Mouse (Mus musculus) adrenal gland (tissue): ENCODE data around the gene Runx2.

Experiments
- intact Hi-C: fragments of 180-260 bp; cut with DNase I; formaldehyde crosslinking; loops from one replicate; pipeline ENCODE4 v1.15.1; 2025

Gene Runx2

GRCm38 (mm10) chr17:44669985-44670384, 144.6 kb downstream of the Runx2 start:
- intact Hi-C loops, result no loop called here

GRCm38 (mm10) chr17:44667346-44667745, 147.3 kb downstream of the Runx2 start:
- intact Hi-C loops, result no loop called here

GRCm38 (mm10) chr17:44663872-44664271, 150.7 kb downstream of the Runx2 start:
- intact Hi-C loops, result no loop called here

- intact Hi-C loops, result no loop called here
Observed at GRCm38 (mm10) chr17:44663208-44663607, 151.4 kb downstream of the Runx2 start.

GRCm38 (mm10) chr17:44662080-44662706, 152.4 kb downstream of the Runx2 start:
- intact Hi-C loops, result no loop called here

GRCm38 (mm10) chr17:44660121-44660806, 154.3 kb downstream of the Runx2 start:
- intact Hi-C loops, result no loop called here

GRCm38 (mm10) chr17:44654503-44654902, 160.1 kb downstream of the Runx2 start:
- intact Hi-C loops, result no loop called here

- intact Hi-C loops, result no loop called here
Observed at GRCm38 (mm10) chr17:44653081-44653480, 161.5 kb downstream of the Runx2 start.

- intact Hi-C loops, result no loop called here
Observed at GRCm38 (mm10) chr17:44652054-44652453, 162.5 kb downstream of the Runx2 start.

GRCm38 (mm10) chr17:44651613-44652012, 163.0 kb downstream of the Runx2 start:
- intact Hi-C loops, result no loop called here

GRCm38 (mm10) chr17:44650431-44650830, 164.2 kb downstream of the Runx2 start:
- intact Hi-C loops, result no loop called here

GRCm38 (mm10) chr17:44649056-44649455, 165.5 kb downstream of the Runx2 start:
- intact Hi-C loops, result loop anchor here (10.0 kb wide), 1 partner anchor 86 kb away; no protein-coding TSS in a partner anchor

- intact Hi-C loops, result loop anchor here (10.0 kb wide), 1 partner anchor 87 kb away; no protein-coding TSS in a partner anchor
Observed at GRCm38 (mm10) chr17:44647916-44648315, 166.7 kb downstream of the Runx2 start.

GRCm38 (mm10) chr17:44645146-44645545, 169.5 kb downstream of the Runx2 start:
- intact Hi-C loops, result loop anchor here (10.0 kb wide), 1 partner anchor 90 kb away; no protein-coding TSS in a partner anchor

GRCm38 (mm10) chr17:44643260-44643659, 171.3 kb downstream of the Runx2 start:
- intact Hi-C loops, result loop anchor here (10.0 kb wide), 1 partner anchor 92 kb away; no protein-coding TSS in a partner anchor

- intact Hi-C loops, result loop anchor here (10.0 kb wide), 1 partner anchor 93 kb away; no protein-coding TSS in a partner anchor
Observed at GRCm38 (mm10) chr17:44642126-44642525, 172.5 kb downstream of the Runx2 start.

- intact Hi-C loops, result loop anchor here (10.0 kb wide), 1 partner anchor 94 kb away; no protein-coding TSS in a partner anchor
Observed at GRCm38 (mm10) chr17:44640910-44641309, 173.7 kb downstream of the Runx2 start.

GRCm38 (mm10) chr17:44639446-44639845, 175.2 kb downstream of the Runx2 start:
- intact Hi-C loops, result no loop called here

- intact Hi-C loops, result no loop called here
Observed at GRCm38 (mm10) chr17:44637181-44637880, 177.3 kb downstream of the Runx2 start.

GRCm38 (mm10) chr17:44634486-44634885, 180.1 kb downstream of the Runx2 start:
- intact Hi-C loops, result no loop called here

- intact Hi-C loops, result no loop called here
Observed at GRCm38 (mm10) chr17:44633607-44634415, 180.8 kb downstream of the Runx2 start.
